Mouse (Mus musculus) heart, postnatal 4 days (tissue): ENCODE results near the gene Pola2. TPM values are rescaled to one million over a fixed set of nuclear protein-coding genes. Genes with fewer than 3 reads are reported as not detected.

Source experiments
- DNase-seq: peaks from one replicate; pipeline ENCODE4 v3.0.0; 2021
- total RNA-seq, 2 experiments: library from RNA; stranded (reverse); gene quantifications; 2 replicates each; pipeline ENCODE4 v1.2.3; 2021

Pola2 gene
- total RNA-seq, 2 experiments from 2014 or later, result 32.9 to 37.1 TPM

GRCm38 (mm10) chr19:5935691-5936090 is 28.3 kb downstream of the Pola2 start:
- DNase-seq, result peak; percentile 52

GRCm38 (mm10) chr19:5935266-5935665 is 28.7 kb downstream of the Pola2 start:
- DNase-seq, result peak; percentile 81

DNA sequence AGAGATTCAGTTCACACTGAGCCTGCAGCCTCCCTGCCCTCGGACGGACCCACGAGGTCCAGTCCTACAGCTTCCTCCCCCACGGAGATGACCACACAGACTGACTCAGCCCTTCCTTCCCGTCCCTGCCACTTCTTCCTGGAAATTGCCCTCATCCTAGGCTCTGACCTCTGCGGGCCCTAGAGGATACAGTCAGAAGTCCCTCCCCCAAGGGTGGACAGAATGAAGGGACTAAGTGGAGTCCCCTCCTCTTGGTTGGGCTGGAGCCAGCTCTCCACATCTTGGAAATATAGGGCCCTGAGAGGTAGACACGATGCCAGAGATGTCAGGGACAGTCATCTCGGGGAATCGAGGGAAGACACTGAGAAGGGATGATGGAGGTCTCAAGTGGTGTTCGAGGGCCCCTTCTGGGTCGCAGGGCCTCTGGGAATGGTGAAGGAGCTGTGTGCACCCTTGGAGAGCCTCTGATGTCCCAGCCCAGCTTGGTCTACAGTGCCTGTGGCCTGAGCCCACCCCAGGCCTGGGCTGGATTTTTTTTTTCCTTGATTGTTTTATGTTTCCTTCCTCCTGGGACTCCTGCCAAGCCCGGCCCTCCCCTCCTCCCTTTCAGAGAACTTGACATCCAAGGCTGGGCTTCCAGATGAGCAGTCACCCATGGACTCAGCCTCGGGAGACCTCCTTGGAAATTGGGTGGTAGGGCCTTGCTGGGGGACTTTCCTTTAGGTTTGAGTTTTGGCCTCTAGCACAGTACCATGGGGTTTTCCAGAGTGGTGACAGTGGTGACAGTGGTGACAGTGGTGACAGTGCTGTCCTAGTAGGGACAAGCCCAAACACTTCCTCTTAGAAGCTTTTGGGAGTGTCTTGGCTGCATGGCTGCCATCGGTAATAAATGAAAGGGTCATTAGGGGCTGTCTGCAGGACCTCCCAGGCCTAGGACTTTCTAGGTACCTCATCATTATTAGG is 34.1 kb downstream of the Pola2 start:
- DNase-seq, result peak; percentile 84

DNA sequence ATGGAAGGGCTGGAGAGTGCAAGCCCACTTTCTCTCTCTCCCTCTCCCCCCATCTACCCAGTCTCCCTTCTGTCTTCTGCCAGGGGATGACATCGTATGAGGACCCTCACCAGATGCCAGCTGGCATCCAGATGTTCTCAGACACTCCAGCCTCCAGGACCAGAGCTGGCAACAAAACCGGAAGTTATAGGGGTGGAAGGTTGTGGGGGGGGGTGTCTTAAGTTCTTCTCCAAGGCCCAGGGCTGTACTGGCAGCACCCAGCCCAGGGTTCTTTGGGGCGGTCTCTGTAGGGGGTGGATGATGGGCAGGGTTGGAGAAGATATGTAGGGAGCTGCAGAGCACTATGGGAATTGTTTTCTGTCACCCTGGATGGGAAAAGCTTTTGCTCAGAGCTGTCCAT is 35.5 kb downstream of the Pola2 start:
- DNase-seq, result no peak

GRCm38 (mm10) chr19:5928104-5928503 is 35.9 kb downstream of the Pola2 start:
- DNase-seq, result no peak

DNA sequence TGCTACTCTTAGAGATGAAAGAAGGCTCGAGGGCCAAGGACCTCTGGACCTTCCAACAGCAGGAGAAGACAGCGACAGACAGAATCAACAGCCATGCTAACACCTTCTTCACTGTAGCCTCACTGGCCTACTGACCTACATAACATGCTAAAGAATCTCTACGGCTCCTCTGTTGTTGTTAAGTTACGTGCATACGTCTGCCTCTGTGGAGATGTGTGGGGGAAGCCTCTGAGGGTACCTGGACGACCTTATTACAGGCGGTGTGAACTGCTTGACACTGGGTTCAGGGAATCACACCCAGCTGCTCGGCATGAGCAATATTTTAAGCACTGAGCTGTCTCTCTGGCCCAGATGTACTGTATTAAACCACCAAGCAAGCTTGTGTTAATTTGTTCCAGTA is 36.5 kb downstream of the Pola2 start:
- no peak for DNase-seq

- no peak for DNase-seq
Observed at GRCm38 (mm10) chr19:5927026-5927425, 37.0 kb downstream of the Pola2 start.

DNA sequence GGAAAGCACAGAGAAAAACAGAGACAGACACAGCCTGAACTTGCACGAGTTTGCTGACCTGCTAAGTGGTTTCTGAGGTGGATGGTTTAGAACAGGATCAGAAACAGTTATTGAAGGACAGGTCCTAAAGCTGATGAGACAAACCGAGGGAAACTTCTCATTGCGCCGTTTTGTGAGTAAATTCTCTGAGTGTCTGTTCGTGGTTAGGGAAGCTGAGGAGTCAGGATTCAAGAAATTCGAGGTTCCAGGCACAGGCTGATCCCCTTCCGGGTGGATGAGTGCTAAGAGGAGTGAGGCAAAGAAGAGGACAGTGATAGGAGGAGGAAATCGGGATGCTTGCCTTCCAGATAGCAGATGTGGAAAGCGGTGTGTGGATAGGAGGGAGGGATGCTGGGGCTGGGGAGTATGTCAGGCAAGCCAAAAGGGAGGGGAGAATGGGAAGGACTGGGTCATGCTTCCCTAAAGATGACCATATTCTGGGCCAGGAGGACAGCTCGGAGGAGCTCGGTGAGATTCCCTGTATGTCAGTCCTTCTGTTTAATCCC is 38.6 kb downstream of the Pola2 start:
- no peak for DNase-seq

- DNase-seq, result peak; percentile 97
Observed at GRCm38 (mm10) chr19:5924713-5925093, 39.3 kb downstream of the Pola2 start, which contains the start of gene Cdc42ep2. Gene Cdc42ep2, minus strand, starts transcription at chr19:5924816.

DNA sequence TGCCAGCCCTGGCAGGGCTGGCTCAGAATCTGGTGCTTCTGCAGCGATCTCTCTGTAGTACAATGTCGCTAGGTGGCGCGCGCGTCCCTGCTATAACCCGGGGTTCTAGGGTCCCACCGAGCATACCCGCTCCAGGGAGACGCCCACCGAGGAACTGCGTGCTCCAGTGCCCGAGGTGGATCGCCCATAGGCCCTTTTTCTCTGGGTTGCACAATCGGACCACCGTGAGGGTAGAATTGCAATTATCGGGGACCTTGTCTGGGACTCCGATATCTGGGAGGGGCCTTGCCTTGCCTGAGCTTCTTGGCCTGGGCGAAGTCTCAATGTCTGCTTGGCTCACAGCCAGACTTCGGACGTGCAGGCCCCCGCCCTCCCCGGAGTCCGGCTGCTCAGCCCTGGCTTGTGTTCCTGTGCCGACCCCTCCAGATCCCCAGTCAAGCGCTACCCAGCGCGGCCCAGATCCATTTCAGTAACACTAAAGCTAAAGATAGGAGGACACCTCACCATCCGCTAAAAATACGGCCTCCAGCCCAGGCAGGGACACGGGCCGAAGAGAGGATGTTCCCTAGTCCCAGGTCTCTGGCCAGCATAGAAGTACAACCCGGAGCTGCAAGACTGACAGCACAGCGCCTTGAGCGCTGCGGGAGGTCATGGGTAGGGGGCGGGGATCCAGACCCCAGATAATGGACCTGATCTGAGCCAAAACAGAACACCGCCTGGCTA is 39.9 kb downstream of the Pola2 start:
- DNase-seq, result peak; percentile 97

DNA sequence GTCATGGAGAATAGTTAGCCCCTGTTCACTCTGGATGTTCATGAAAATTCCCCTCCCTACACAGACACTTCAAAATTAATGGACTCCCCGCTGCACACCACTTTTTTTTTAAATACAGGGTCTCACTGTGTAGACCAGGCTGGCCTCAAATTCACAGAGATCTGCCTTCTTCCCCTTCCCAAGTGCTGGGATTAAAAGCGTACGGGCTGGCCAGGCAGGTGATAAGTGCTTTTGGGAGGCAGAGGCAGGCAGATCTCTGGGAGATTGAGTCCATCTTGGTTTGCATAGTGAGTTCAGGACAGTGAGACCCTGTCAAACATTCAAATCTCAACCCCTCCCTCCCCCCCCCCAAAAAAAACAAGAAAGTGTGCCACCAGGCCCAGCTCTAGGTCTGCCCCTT is 41.0 kb downstream of the Pola2 start:
- DNase-seq, result no peak

- peak; percentile 49 for DNase-seq
Observed at GRCm38 (mm10) chr19:5922119-5922942, 41.7 kb downstream of the Pola2 start.

- DNase-seq, result no peak
Observed at GRCm38 (mm10) chr19:5921715-5922114, 42.3 kb downstream of the Pola2 start.

DNA sequence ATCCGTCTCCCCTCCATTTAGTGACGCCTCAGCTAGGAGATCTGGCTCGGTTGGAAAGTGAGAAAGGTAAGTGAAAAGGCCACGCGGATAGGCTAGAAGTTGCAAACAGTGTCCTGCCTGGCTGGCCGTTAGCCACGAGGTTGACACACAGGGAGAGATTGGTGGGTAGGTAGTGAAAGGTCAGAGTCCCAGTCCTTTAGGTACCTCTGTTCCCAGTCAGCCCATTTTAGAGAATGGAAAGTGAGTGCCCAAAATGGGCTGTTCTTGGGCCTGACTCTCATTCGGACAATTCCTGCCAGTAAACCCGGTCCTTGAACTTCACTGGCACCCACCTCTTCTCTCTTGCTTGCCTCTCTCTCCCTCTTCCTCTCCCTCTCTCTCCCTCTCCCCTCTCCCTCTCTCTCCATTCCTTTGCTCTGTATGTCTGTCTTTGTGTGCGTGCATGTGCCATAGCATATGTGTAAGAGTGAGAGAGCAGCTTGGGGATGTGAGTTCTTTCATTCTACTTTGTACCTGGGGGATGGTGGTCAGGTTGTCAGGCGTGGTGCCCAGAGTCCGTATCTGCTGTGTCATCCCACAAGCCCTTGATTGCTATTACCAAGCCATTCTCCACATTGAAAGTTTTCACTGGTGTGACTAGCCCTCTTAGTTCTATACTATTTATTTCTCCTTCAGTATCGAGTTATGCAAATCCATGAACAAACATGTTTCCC is 50.8 kb downstream of the Pola2 start, which contains the start of gene Dpf2:
TSS of gene Dpf2 (minus strand) at position 4 of the 713 bp plus-strand sequence.
- DNase-seq, result no peak

DNA sequence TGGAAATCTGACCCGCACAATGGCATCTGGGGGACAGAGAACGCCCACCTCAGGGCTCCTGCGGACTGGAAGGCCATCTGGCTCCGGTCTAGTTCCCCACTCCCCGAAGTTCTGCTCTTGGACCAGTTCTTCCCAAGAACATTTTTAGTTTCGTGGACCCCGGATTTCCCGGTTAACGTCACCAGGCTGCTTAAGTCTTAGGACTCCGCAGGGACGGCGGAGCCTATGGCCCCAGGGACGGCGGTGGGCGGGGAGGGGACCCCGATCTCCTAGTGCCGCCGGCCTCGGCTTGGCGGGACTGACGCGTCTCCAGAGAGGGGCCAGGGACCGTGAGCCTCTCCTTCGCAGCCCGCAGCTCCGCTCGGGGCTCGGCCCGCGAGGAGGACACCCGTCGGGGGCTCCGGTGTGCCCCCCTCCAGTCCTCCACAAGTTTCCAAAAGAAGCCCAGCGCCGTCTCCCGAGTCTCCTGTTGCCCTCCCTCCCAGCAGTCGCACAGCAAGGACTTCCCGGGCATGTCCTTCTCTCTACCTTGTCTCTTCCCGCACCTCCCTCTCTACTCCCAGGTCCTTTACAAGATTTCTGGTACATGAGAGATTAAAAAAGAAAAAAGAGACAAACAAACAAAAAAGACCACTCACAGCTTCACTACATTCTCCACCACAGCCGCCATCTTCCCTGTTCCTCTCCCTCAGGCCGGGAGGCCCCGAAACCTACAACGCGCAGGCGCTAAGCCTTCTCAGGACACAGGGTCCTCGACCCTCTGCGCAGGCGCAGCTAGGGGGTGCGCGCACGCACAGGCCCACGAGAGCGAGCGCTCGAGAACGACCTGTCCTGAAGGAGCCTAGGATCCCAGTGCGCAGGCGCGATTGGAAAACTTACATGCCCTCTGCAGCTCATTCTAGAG is 51.6 kb downstream of the Pola2 start:
- peak; percentile 99 for DNase-seq

GRCm38 (mm10) chr19:5911430-5912102 is 52.4 kb downstream of the Pola2 start:
- no peak for DNase-seq

GRCm38 (mm10) chr19:5910221-5910620 is 53.8 kb downstream of the Pola2 start:
- peak; percentile 16 for DNase-seq

DNA sequence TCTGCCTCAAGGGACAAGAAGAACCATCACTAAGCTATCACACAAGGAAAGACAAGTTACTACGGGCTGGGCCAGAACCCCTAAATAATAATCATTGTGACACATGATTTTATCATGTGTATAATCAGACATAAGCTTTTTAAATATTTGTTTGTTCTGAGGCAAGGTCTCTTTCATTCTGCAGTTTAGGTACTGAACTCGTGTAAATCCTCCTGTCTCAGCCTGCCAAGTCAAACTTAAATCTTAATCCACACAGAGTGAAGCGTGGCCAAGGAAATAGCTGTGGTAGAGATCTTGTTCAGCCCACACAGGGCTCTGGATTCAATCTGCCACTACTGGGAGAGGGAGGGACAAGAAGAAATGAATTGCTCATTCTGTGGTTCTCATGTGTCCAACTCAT is 56.7 kb downstream of the Pola2 start:
- DNase-seq, result no peak

DNA sequence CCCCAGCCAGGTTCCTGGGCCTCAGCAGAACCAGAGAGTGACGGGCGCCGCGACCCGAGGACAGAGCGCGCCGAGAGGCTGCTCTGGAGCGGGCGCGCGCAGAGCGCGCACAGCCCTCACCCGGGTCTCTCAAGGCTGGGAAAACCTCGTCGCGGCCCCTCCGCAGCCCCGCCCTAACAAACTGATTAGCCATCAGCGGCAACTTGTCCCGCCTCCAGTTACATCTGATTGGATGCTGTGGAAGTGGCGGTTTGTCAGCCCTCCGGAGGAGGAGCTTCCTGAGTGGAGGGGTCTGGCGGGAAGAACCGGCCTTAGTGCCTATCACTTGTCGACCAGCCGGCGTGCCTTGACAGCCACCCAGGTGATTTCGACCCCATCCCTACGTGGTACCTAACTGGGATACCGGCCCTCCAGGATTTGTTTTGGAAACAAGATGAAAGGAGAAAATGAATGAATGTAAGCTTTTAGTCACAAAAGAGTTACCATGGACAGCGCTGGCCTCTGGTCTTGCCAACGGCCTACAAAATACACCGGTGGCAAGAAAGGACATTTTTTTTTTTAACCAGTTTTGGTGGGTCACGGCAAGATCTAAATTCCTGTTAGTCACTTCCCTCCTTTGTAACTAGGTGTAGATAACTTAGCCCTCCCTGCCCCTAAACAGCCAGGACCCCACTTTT is 69.9 kb downstream of the Pola2 start, which contains the start of gene Tigd3:
TSS of gene Tigd3 (minus strand) at position 148 of the 677 bp plus-strand sequence.
- peak; percentile 97 for DNase-seq
